Mouse (Mus musculus) MEL (cell line): Measurements from ENCODE around the gene Adgrf2. TPM values are rescaled to one million over a fixed set of nuclear protein-coding genes. Genes with fewer than 3 reads are reported as not detected.

Source experiments
- DNase-seq: peaks from one replicate; pipeline ENCODE4 v3.0.0; 2011; ENCODE audit warnings: low read depth, low spot score
- H3K27ac ChIP-seq: 2 replicates; pipeline ENCODE4 v1.5.1; 2012; ENCODE audit warnings: low read depth, mild to moderate bottlenecking, control low read depth, low read length, moderate library complexity; ENCODE audit not compliant: control insufficient read depth
- H3K27me3 ChIP-seq, 2 experiments: fragments of 150-350 bp in 1 of 2; sonication (generic) in 1 of 2; 2 replicates each; pipeline ENCODE4 v1.6.1; 2012; ENCODE audit warnings: low read length in 2 of 2, mild to moderate bottlenecking in 2 of 2, improper control_type of control experiment in 1 of 2, moderate library complexity in 1 of 2; ENCODE audit not compliant: insufficient read depth in 2 of 2, control insufficient read depth in 1 of 2
- H3K36me3 ChIP-seq, 2 experiments: 2 replicates each; pipeline ENCODE4 v1.6.1; 2012 to 2014; ENCODE audit warnings: low read length in 2 of 2, improper control_type of control experiment in 1 of 2, inconsistent platforms in 1 of 2, mild to moderate bottlenecking in 1 of 2; ENCODE audit not compliant: insufficient read depth in 2 of 2, control insufficient read depth in 1 of 2
- H3K4me1 ChIP-seq, 2 experiments: fragments of 150-350 bp in 1 of 2; sonication (generic) in 1 of 2; 2 replicates each; pipeline ENCODE4 v1.6.1; 2012; ENCODE audit warnings: low read length in 2 of 2, improper control_type of control experiment in 1 of 2, mild to moderate bottlenecking in 1 of 2; ENCODE audit not compliant: insufficient read depth in 2 of 2, control insufficient read depth in 1 of 2
- H3K4me3 ChIP-seq, 2 experiments: fragments of 150-350 bp in 1 of 2; sonication (generic) in 1 of 2; 2 replicates each; pipeline ENCODE4 v1.5.1; 2012; ENCODE audit warnings: low read depth in 2 of 2, low read length in 2 of 2, mild to moderate bottlenecking in 2 of 2, moderate library complexity in 2 of 2, control low read depth in 1 of 2, improper control_type of control experiment in 1 of 2; ENCODE audit not compliant: control insufficient read depth in 1 of 2, insufficient read depth in 1 of 2
- H3K79me2 ChIP-seq: 2 replicates; pipeline ENCODE4 v1.6.1; 2012; ENCODE audit warnings: mild to moderate bottlenecking, low read length, moderate library complexity; ENCODE audit not compliant: control insufficient read depth, poor library complexity, insufficient read depth
- H3K9ac ChIP-seq: 2 replicates; pipeline ENCODE4 v1.6.1; 2012; ENCODE audit warnings: low read depth, mild to moderate bottlenecking, control low read depth, low read length, moderate library complexity; ENCODE audit not compliant: control insufficient read depth, poor library complexity, severe bottlenecking
- H3K9me3 ChIP-seq: fragments of 150-350 bp; sonication (generic); replicated peaks from 2 replicates; pipeline ENCODE4 v1.6.1; 2012; ENCODE audit warnings: mild to moderate bottlenecking, low read length, improper control_type of control experiment, moderate library complexity; ENCODE audit not compliant: insufficient read depth
- BHLHE40 ChIP-seq: IDR thresholded peaks from 2 replicates; pipeline ENCODE4 v1.6.1; 2012; ENCODE audit warnings: low read depth, mild to moderate bottlenecking, inconsistent platforms, low read length, improper control_type of control experiment, borderline replicate concordance
- CHD1 ChIP-seq: IDR thresholded peaks from 2 replicates; pipeline ENCODE4 v1.6.1; 2012; ENCODE audit warnings: low read depth, mild to moderate bottlenecking, inconsistent platforms, low read length, improper control_type of control experiment
- CHD2 ChIP-seq: IDR thresholded peaks from 2 replicates; pipeline ENCODE4 v1.6.1; 2011; ENCODE audit warnings: low read length, improper control_type of control experiment
- CTCF ChIP-seq, 3 experiments: IDR thresholded peaks in 2 of 3; conservative IDR thresholded peaks in 1 of 3; 2 replicates each; pipeline ENCODE4 v1.5.1; 2011 to 2012; ENCODE audit warnings: low read length in 3 of 3, low read depth in 2 of 3, mild to moderate bottlenecking in 2 of 3, improper control_type of control experiment in 1 of 3, inconsistent platforms in 1 of 3, mixed read lengths in 1 of 3, moderate library complexity in 1 of 3; ENCODE audit not compliant: control insufficient read depth in 1 of 3, insufficient read depth in 1 of 3, poor library complexity in 1 of 3, severe bottlenecking in 1 of 3
- E2F4 ChIP-seq: IDR thresholded peaks from 2 replicates; pipeline ENCODE4 v1.6.1; 2011; ENCODE audit warnings: low read depth, low read length, improper control_type of control experiment, borderline replicate concordance
- ELF1 ChIP-seq: IDR thresholded peaks from 2 replicates; pipeline ENCODE4 v1.6.1; 2014; ENCODE audit warnings: low read depth, mild to moderate bottlenecking, inconsistent platforms, low read length, improper control_type of control experiment, moderate library complexity
- EP300 ChIP-seq, 2 experiments: IDR thresholded peaks; 2 replicates each; pipeline ENCODE4 v1.6.1; 2011; ENCODE audit warnings: improper control_type of control experiment in 2 of 2, low read length in 2 of 2, low read depth in 1 of 2, mild to moderate bottlenecking in 1 of 2
- ETS1 ChIP-seq: IDR thresholded peaks from 2 replicates; pipeline ENCODE4 v1.6.1; 2012; ENCODE audit warnings: low read depth, mild to moderate bottlenecking, inconsistent platforms, low read length, improper control_type of control experiment, moderate library complexity
- GABPA ChIP-seq: IDR thresholded peaks from 2 replicates; pipeline ENCODE4 v1.6.1; 2012; ENCODE audit warnings: low read depth, mild to moderate bottlenecking, inconsistent platforms, low read length, improper control_type of control experiment, moderate library complexity
- JUND ChIP-seq: IDR thresholded peaks from 2 replicates; pipeline ENCODE4 v1.6.1; 2011; ENCODE audit warnings: low read depth, mild to moderate bottlenecking, improper control_type of control experiment, low read length
- KAT2A ChIP-seq: conservative IDR thresholded peaks from 2 replicates; pipeline ENCODE4 v1.6.1; 2012; ENCODE audit warnings: low read depth, low read length, improper control_type of control experiment, inconsistent platforms
- MAZ ChIP-seq: IDR thresholded peaks from 2 replicates; pipeline ENCODE4 v1.6.1; 2012; ENCODE audit warnings: low read depth, mild to moderate bottlenecking, inconsistent platforms, low read length, improper control_type of control experiment
- MXI1 ChIP-seq: IDR thresholded peaks from 2 replicates; pipeline ENCODE4 v1.6.1; 2011; ENCODE audit warnings: mild to moderate bottlenecking, low read depth, low read length, improper control_type of control experiment
- MYB ChIP-seq: IDR thresholded peaks from 2 replicates; pipeline ENCODE4 v1.6.1; 2011; ENCODE audit warnings: mild to moderate bottlenecking, low read depth, low read length, improper control_type of control experiment
- NRF1 ChIP-seq: IDR thresholded peaks from 2 replicates; pipeline ENCODE4 v1.6.1; 2014; ENCODE audit warnings: low read depth, mild to moderate bottlenecking, inconsistent platforms, low read length, improper control_type of control experiment, moderate library complexity; ENCODE audit not compliant: poor library complexity, insufficient read depth, severe bottlenecking
- POLR2A ChIP-seq, 2 experiments: IDR thresholded peaks; 2 replicates each; pipeline ENCODE4 v1.6.1; 2011 to 2012; ENCODE audit warnings: low read length in 2 of 2, mild to moderate bottlenecking in 2 of 2, control low read depth in 1 of 2, improper control_type of control experiment in 1 of 2, low read depth in 1 of 2, moderate library complexity in 1 of 2; ENCODE audit not compliant: control insufficient read depth in 1 of 2, insufficient read depth in 1 of 2, poor library complexity in 1 of 2
- POLR2AphosphoS2 ChIP-seq: IDR thresholded peaks from 2 replicates; pipeline ENCODE4 v1.6.1; 2011; ENCODE audit warnings: low read length, improper control_type of control experiment
- POLR2AphosphoS5 ChIP-seq: IDR thresholded peaks from 2 replicates; pipeline ENCODE4 v1.6.1; 2012; ENCODE audit warnings: low read depth, borderline replicate concordance, mild to moderate bottlenecking, inconsistent platforms, low read length, moderate library complexity, mixed read lengths
- RAD21 ChIP-seq: IDR thresholded peaks from 2 replicates; pipeline ENCODE4 v1.6.1; 2011; ENCODE audit warnings: mild to moderate bottlenecking, low read depth, low read length, improper control_type of control experiment
- RCOR1 ChIP-seq: IDR thresholded peaks from 2 replicates; pipeline ENCODE4 v1.6.1; 2012; ENCODE audit warnings: low read depth, mild to moderate bottlenecking, inconsistent platforms, low read length, improper control_type of control experiment
- SIN3A ChIP-seq: IDR thresholded peaks from 2 replicates; pipeline ENCODE4 v1.6.1; 2012; ENCODE audit warnings: low read length, improper control_type of control experiment, inconsistent platforms
- SMC3 ChIP-seq: IDR thresholded peaks from 2 replicates; pipeline ENCODE4 v1.6.1; 2011; ENCODE audit warnings: low read depth, low read length, improper control_type of control experiment
- TAL1 ChIP-seq: IDR thresholded peaks from 2 replicates; pipeline ENCODE4 v1.6.1; 2012; ENCODE audit warnings: mild to moderate bottlenecking, inconsistent platforms, low read length, moderate library complexity, mixed read lengths
- TBP ChIP-seq: IDR thresholded peaks from 2 replicates; pipeline ENCODE4 v1.8.0; 2011; ENCODE audit warnings: low read depth, low read length, improper control_type of control experiment
- USF1 ChIP-seq: IDR thresholded peaks from 2 replicates; pipeline ENCODE4 v1.6.1; 2014; ENCODE audit warnings: low read depth, mild to moderate bottlenecking, inconsistent platforms, low read length, improper control_type of control experiment, moderate library complexity
- USF2 ChIP-seq, 2 experiments: IDR thresholded peaks; 2 replicates each; pipeline ENCODE4 v1.6.1; 2011 to 2012; ENCODE audit warnings: improper control_type of control experiment in 2 of 2, low read length in 2 of 2, borderline replicate concordance in 1 of 2, inconsistent platforms in 1 of 2, low read depth in 1 of 2, mild to moderate bottlenecking in 1 of 2; ENCODE audit not compliant: insufficient read depth in 1 of 2
- ZC3H11A ChIP-seq: IDR thresholded peaks from 2 replicates; pipeline ENCODE4 v1.6.1; 2012; ENCODE audit warnings: low read depth, mild to moderate bottlenecking, inconsistent platforms, low read length, improper control_type of control experiment
- ZMIZ1 ChIP-seq: IDR thresholded peaks from 2 replicates; pipeline ENCODE4 v1.6.1; 2012; ENCODE audit warnings: low read depth, mild to moderate bottlenecking, inconsistent platforms, low read length, improper control_type of control experiment, moderate library complexity
- polyA plus RNA-seq, 2 experiments: library from polyadenylated mRNA; stranded (reverse) in 1 of 2; unstranded in 1 of 2; fragments of >175 nt in 1 of 2; fragments of >200 nt in 1 of 2; gene quantifications; 2 replicates each; pipeline versions ENCODE4 v1.2.1 to v1.2.4; 2012; ENCODE audit warnings: low replicate concordance in 2 of 2, low read depth in 1 of 2; ENCODE audit not compliant: insufficient read length in 2 of 2, insufficient read depth in 1 of 2, missing spikeins in 1 of 2
- total RNA-seq: library from RNA; depleted of rRNA; stranded (reverse); fragments of 300-350 nt; gene quantifications from 2 replicates; pipeline ENCODE4 v1.2.3, GENCODE M21; 2012; rRNA removed

Adgrf2 gene
- total RNA-seq (not detected in 2 replicates), polyA plus RNA-seq (not detected)

DNA sequence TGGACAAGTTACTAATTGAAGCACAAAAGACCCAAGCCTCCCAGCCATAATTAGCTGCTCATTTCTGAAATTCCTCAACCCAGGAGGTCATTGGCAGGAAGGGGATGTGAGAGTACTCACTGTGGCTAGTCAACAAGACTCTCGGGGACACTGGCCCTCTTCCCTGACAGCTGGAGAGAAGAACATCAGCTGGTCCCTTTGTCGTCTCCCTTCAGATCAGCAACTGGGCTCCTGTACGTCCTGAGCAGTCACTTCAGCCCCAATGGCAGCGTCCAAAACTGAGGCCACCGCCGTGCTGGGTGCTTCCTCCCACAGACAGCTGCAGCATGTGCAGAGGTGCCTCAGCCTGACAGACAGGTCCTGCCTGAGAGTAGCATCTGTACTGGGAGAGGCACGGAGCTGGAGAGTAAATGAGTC lies at the start of gene Adgrf2:
Gene Adgrf2 (minus strand): TSS at position 379 of the 417 bp plus-strand sequence.
- H3K4me3 ChIP-seq: no peak within 1 kb of the TSS
- no peaks in the 10 kb centered on the region for H3K4me1 ChIP-seq
- H3K27me3 ChIP-seq: no peaks in the 10 kb centered on the region
- no peak within 1 kb of the TSS for H3K9ac ChIP-seq
- no peak within 1 kb of the TSS for H3K27ac ChIP-seq
- no peaks in the 10 kb centered on the region for H3K9me3 ChIP-seq
- H3K79me2 ChIP-seq: no peaks in the 10 kb centered on the region
- no peaks in the 10 kb centered on the region for H3K36me3 ChIP-seq
- DNase-seq: no peak
- TF ChIP-seq TAL1 (no peak), POLR2AphosphoS5 (no peak), CHD2 (no peak), CTCF (IDR thresholded peaks at IDR 0.05 in 2 of 3, conservative IDR thresholded peaks at IDR 0.05 in 1 of 3; ENCODE audit: control insufficient read depth in 1 of 3, insufficient read depth in 1 of 3, low read depth in 2 of 3, low read length in 3 of 3, poor library complexity in 1 of 3, severe bottlenecking in 1 of 3) (no peak), MYB (no peak), POLR2AphosphoS2 (no peak), POLR2A (IDR thresholded peaks at IDR 0.05; ENCODE audit: control insufficient read depth in 1 of 2, insufficient read depth in 1 of 2, low read depth in 1 of 2, low read length in 2 of 2, poor library complexity in 1 of 2) (no peak), RCOR1 (no peak), JUND (no peak), KAT2A (no peak), NRF1 (no peak), ZC3H11A (no peak), ETS1 (no peak), MAZ (no peak)
- TF ChIP-seq, all 39 proteins: peak for 0

GRCm38 (mm10) chr17:42790787-42791186 lies 48.8 kb upstream of the Adgrf2 start:
- H3K27me3 ChIP-seq: no peaks in the 10 kb centered on the region
- no peaks in the 10 kb centered on the region for H3K9me3 ChIP-seq
- no peak overlapping the region for H3K27ac ChIP-seq
- H3K4me1 ChIP-seq: no peaks in the 10 kb centered on the region
- no peaks in the 10 kb centered on the region for H3K79me2 ChIP-seq
- TF ChIP-seq RAD21: no peak
- no peak for TF ChIP-seq CTCF (IDR thresholded peaks at IDR 0.05 in 2 of 3, conservative IDR thresholded peaks at IDR 0.05 in 1 of 3; ENCODE audit: control insufficient read depth in 1 of 3, insufficient read depth in 1 of 3, low read depth in 2 of 3, low read length in 3 of 3, poor library complexity in 1 of 3, severe bottlenecking in 1 of 3)
- no peak for TF ChIP-seq NRF1
- TF ChIP-seq USF1: no peak
- TF ChIP-seq GABPA: no peak
- TF ChIP-seq EP300 (IDR thresholded peaks at IDR 0.05; ENCODE audit: low read depth in 1 of 2, low read length in 2 of 2): no peak
- TF ChIP-seq BHLHE40: no peak
- TF ChIP-seq USF2 (IDR thresholded peaks at IDR 0.05; ENCODE audit: borderline replicate concordance in 1 of 2, insufficient read depth in 1 of 2, low read depth in 1 of 2, low read length in 2 of 2): no peak
- TF ChIP-seq CHD1: no peak
- TF ChIP-seq MXI1: no peak
- TF ChIP-seq ZMIZ1: no peak
- TF ChIP-seq CHD2: no peak
- TF ChIP-seq TBP: no peak
- TF ChIP-seq SMC3: no peak
- no peak for TF ChIP-seq RCOR1
- TF ChIP-seq ELF1: no peak
- no peak for TF ChIP-seq SIN3A
- no peak for TF ChIP-seq MYB
- no peak for TF ChIP-seq E2F4
- no peak for TF ChIP-seq KAT2A
- H3K36me3 ChIP-seq: no peaks in the 10 kb centered on the region
- DNase-seq: no peak
- H3K9ac ChIP-seq: no peak overlapping the region
- H3K4me3 ChIP-seq: no peak overlapping the region
